Mouse (Mus musculus): ENCODE measurements around the gene Gabpb2.
A peak's percentile ranks its signal among the peaks of the same experiment; 100 is the strongest.

Gene Gabpb2

GRCm38 (mm10) chr3:95217255-95218134 is at the start of gene Gabpb2:
TSS of gene Gabpb2 (minus strand) at chr3:95217916.
- DNase-seq (ENCODE audit: low spot score in 2 of 2), result peak; percentile 95 to 99

GRCm38 (mm10) chr3:95266052-95266451 is 48.3 kb upstream of the Gabpb2 start:
- DNase-seq (ENCODE audit: low spot score in 2 of 2), result no peak

- no peak for DNase-seq (ENCODE audit: low spot score in 2 of 2)
Measured at GRCm38 (mm10) chr3:95264724-95265123, 47.0 kb upstream of the Gabpb2 start.

DNA sequence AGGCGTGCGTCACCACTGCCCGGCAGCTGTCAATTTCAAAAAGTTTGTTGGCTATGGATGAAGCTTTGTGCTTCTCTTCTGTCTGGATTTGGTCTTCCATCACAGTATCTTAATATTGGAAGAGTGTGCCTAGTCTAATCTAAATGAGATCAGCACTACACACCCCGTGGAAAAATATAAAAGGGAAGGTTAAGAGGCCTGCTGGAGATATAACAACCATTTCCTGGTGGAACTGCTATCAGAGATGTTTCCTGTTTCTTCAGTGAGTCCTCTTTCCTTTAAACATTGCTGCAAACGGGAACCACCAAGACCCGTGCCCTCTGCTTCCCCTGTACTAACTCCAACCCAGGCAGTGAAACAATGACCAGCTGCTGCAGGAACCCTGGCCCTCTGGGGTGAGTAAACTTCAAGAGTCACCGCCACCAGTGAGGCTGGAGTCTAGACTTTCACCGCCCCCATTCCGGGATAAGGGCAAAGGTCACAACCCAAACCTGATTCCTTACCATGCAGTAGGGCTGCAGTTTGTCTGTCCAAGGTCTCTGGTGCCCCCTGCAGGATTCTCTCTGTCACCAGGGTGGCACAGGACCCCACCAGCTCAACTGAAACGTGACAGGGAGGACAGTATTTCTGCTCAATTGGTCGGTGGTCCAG is 45.5 kb upstream of the Gabpb2 start:
- DNase-seq (ENCODE audit: low spot score in 2 of 2), result peak; percentile 70 to 86

GRCm38 (mm10) chr3:95261975-95262374 is 44.3 kb upstream of the Gabpb2 start:
- no peak for DNase-seq (ENCODE audit: low spot score in 2 of 2)

- no peak for DNase-seq (ENCODE audit: low spot score in 2 of 2)
Measured at GRCm38 (mm10) chr3:95256931-95257330, 39.2 kb upstream of the Gabpb2 start.

GRCm38 (mm10) chr3:95250783-95251424 is 33.2 kb upstream of the Gabpb2 start, which contains the start of gene Bnipl:
TSS of gene Bnipl (minus strand) at chr3:95251193.
- no peak for DNase-seq (ENCODE audit: low spot score in 2 of 2)

- DNase-seq (ENCODE audit: low spot score in 2 of 2), result no peak
Measured at GRCm38 (mm10) chr3:95250361-95250760, 32.6 kb upstream of the Gabpb2 start.

DNA sequence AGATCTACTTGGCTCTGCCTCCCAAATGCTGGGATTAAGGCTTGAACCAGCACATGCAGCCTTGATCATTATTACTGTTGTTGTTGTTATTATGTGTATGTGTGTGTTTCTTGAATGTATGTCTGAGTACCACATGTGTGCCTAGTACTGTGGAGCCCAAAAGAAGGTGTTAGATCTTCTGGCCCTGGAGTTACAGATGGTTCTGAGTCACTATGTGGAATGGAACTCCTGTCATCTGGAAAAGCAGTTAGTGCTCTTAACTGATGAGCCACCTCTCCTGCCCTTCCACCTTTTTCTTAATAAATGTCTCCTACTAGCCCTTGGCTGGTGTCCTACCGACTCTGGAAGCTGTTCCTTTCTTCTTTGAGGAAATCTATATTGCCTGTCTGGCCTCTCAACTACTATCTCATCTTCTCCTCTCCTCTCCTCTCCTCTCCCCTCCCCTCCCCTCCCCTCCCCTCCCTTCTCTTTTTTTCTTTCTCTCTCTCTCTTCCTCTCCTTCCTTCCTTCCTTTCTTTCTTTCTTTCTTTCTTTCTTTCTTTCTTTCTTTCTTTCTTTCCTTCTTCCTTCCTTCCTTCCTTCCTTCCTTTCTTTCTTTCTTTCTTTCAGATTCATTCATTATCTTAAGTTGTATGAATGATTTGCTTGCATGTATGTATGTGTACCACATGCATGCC is 30.1 kb upstream of the Gabpb2 start:
- DNase-seq (ENCODE audit: low spot score in 2 of 2), result no peak

DNA sequence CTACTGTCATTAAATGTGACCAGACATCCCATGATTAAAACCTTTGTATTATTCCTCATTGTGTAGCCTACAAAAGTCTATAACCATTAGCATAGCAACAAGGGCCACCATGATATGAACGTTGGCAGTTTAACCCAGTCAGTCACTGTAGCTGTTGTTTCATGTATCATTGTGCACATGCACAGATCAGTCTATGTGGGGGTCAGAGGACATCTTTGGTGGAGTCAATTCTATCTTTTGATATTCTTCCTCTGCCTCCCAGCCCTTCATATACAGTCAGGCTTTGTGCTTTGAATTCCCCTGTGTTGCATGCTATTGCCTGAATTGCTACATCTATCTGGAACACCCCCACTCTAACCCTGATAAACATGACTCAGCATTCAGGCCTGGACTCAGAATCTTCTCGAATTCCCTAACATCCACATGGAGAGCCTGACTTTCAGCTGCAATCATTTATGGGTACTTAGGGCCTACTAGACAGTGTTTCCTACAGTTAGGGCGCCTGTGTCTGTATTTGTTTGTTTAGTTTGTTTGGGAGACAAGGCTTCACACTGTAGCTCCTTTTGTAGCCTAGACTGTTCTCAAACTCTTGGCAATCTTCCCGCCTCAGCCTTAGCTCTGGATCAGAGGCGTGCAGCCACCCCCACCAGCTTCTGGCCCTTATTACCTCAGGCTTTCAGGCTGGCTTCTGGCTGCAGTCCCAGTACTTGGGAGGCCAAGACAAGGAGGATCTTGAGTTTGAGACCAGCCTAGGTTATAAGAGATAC is 28.9 kb upstream of the Gabpb2 start:
- DNase-seq (ENCODE audit: low spot score in 2 of 2), result no peak

DNA sequence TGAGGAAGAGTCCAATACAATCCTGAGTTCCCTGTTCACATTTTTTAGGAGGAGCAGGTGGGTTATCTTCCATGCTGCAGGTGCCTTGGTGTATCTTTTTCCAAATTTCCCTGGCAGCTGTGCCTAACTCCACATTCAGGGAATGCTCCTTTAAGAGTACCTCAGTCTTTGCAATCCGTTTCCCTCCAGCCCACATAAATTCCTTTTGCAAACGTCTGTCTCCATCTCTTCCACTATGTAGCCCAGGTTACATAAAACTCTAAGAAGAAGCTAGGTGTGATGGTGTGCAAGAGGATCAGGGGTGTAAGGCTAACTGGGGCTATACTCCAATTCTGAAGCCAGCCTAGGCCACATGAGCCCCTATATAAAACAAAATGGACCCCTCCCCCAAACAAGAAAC is 25.4 kb upstream of the Gabpb2 start:
- no peak for DNase-seq (ENCODE audit: low spot score in 2 of 2)

DNA sequence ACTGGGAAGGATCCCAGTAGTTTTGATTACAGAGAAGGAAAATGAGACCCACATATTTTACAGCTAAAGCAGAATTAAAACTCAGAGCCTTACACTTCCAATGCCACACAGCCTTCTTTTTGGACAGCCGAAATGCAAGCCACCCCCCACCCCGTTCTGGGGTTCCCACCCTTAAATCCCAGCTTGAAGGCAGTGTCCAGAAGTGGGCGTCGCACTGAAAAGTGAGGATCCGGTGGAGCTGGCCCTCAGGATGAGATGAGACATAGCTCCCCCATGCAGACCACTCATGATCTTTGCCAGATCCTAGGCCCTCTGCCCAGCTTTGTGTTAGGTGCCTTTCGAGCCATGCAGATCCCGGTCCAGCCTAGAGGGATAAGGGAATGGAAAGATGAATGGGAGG is 23.8 kb upstream of the Gabpb2 start, which contains the start of gene Gm128:
Gene Gm128, minus strand, starts transcription at position 101 of the 400 bp plus-strand sequence.
- DNase-seq (ENCODE audit: low spot score in 2 of 2), result no peak

DNA sequence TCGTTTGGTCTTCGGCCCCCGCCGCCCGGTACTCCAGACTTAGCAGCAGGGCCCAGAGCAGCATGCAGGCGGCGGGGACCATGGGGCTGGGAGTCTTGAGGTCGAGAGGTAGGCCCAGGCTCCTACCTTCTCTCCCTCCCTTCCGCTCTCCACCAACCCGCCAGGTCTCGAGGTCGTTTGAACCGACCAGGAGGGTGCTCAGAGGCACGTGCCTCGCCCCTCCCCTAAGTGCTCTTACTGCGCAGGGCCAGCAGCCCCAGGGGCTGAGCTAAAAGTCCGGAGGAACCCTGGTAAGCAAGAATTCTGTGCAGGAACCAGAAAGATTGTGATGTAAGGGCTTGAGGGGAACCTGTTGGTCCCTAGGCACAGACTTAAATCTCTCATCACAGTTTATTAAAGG is 23.2 kb upstream of the Gabpb2 start:
- no peak for DNase-seq (ENCODE audit: low spot score in 2 of 2)

GRCm38 (mm10) chr3:95239971-95240370 is 22.3 kb upstream of the Gabpb2 start:
- no peak for DNase-seq (ENCODE audit: low spot score in 2 of 2)

- no peak for DNase-seq (ENCODE audit: low spot score in 2 of 2)
Measured at GRCm38 (mm10) chr3:95239022-95239421, 21.3 kb upstream of the Gabpb2 start.

- no peak for DNase-seq (ENCODE audit: low spot score in 2 of 2)
Measured at GRCm38 (mm10) chr3:95237541-95238099, 19.9 kb upstream of the Gabpb2 start.

DNA sequence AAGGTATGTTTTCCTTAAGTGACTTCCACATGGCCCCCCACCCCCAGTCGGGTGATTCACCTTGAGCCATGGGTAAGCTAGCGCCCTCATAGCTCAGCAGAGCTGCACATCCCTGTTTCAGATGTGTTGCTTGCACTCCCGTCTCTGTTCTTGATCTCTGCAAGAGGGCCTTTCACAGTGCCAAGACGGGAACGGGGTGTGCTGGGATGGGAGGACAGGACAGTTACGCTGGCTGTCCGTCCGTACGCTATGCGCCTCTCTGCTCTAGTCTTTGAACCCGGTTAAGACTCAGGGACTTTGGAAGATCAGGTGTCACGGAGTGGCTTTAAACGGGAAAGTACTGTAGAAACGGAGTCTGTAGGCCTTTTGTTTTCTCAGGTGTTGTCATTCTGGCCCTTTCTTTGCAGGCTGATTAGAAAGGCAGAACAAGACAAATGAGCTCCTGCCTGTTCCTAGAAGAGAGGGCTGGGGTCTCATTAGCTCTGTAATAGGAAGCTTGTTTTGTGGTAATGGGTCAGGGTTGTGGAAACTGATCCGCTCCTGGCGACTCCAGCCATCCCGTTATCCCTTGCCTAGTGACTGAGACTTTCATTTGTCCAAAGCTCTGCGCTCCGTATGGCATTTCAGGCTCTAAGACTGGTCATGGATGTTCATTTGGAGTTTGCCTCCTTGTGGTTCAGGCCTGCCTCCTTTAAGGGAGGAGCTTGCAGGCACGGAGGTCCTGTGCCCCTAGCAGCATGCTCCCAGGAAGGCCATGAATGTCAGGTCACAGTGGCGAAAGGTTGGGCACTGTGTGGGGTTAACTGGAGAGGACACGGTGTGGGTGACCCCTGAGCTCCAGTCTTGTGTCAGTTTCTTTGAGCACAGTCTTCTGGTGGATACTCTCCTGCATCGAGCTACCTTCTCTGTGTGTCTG is 17.9 kb upstream of the Gabpb2 start:
- DNase-seq (ENCODE audit: low spot score in 2 of 2), result no peak

GRCm38 (mm10) chr3:95233303-95233980 is 15.7 kb upstream of the Gabpb2 start:
- DNase-seq (ENCODE audit: low spot score in 2 of 2), result no peak

DNA sequence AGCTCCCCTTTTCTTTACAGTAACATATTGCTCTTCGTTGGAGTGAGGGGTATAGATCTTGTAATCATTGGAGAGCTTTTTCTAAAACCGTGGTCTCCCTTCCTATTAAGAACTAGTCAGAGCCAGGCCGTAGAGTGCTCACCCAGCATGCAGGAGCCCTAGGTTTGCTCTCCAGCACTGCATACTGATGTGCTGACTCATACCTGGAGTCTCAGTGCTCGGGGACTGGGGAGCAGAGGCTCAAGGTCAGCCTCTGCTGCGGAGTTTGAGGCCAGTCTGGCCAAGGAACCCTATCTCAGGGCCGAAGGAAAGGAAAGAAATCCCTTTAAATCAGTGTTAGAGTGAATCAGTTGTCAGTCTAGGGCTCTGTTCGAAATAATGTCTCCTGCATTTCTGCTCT is 15.1 kb upstream of the Gabpb2 start:
- no peak for DNase-seq (ENCODE audit: low spot score in 2 of 2)
